Mouse (Mus musculus): ENCODE measurements around the gene Aloxe3. TPM values are rescaled to one million over a fixed set of nuclear protein-coding genes. Genes with fewer than 3 reads are reported as not detected.
"Not testable (repeated sequence)": the region's sequence is repeated elsewhere in the genome, so short reads cannot be mapped to it uniquely, and the experiment has no call there.

Gene Aloxe3
- polyA plus RNA-seq, 1 experiment from 2014 or later: 0.45 TPM

DNA sequence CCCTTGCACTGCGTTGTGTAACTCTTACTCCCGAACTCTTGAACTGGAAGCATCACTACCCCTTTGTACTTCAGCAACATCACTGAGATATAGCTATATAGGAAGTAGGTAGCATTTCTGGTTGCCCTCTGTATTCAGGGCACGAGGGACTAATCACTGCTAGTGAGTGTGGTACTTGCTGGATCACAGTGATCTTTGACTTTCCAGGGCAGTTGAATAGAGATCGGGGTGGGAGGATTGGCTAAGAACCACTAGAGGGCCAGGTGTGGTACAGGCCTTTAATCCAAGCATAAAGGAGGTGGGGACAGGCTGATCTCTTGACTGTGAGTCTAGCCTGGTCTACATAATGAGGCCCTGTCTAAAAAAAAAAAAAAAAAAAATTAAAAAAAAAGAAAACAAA, 32.8 kb upstream of the Aloxe3 start:
- no peak overlapping the region for H3K4me2 ChIP-seq (ENCODE audit: low read depth, low read length)
- no peak overlapping the region for H3K4me3 ChIP-seq (ENCODE audit: low read length)
- H3K27ac ChIP-seq (ENCODE audit: low read length): no peak overlapping the region
- 86% methylated on average over 4 of the region's 4 CpGs for WGBS
- H3K9ac ChIP-seq (ENCODE audit: low read depth, low read length): no peak overlapping the region
- no peaks in the 10 kb centered on the region for H3K27me3 ChIP-seq (replicated peaks; ENCODE audit: control insufficient read depth, insufficient read depth, low read length)
- ATAC-seq: no peak
- H3K9me3 ChIP-seq (ENCODE audit: control insufficient read depth, low read length): no peaks in the 10 kb centered on the region
- H3K36me3 ChIP-seq (ENCODE audit: control insufficient read depth, insufficient read depth, low read length): peaks cover 2% of the 10 kb centered on the region; the same call in 1 of the 2 replicates
- H3K4me1 ChIP-seq (ENCODE audit: control insufficient read depth, insufficient read depth, low read length): peaks cover 39% of the 10 kb centered on the region

DNA sequence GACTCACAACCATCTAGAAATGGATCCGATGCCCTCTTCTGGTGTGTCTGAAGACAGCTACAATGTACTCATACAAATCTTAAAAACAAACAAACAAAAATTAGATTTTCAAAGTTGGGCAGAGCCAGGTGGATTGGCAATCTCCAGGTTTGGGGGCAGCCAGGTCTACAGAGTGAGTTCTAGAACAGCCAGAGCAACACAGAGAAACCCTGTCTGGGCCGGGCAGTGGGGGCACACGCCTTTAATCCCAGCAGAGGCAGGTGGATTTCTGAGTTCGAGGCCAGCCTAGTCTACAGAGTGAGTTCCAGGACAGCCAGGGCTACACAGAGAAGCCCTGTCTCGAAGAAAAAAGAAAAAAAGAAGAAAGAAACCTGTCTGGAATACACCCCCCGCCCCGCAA, 31.8 kb upstream of the Aloxe3 start:
- not testable (repeated sequence) for H3K27ac ChIP-seq (ENCODE audit: low read length); ATAC-seq; H3K9me3 ChIP-seq (ENCODE audit: control insufficient read depth, low read length); H3K27me3 ChIP-seq (replicated peaks; ENCODE audit: control insufficient read depth, insufficient read depth, low read length); H3K36me3 ChIP-seq (ENCODE audit: control insufficient read depth, insufficient read depth, low read length); H3K4me3 ChIP-seq (ENCODE audit: low read length); H3K9ac ChIP-seq (ENCODE audit: low read depth, low read length); H3K4me2 ChIP-seq (ENCODE audit: low read depth, low read length)
- WGBS: 89% methylated on average over 7 of the region's 7 CpGs
- H3K4me1 ChIP-seq (ENCODE audit: control insufficient read depth, insufficient read depth, low read length): peaks cover 46% of the 10 kb centered on the region

DNA sequence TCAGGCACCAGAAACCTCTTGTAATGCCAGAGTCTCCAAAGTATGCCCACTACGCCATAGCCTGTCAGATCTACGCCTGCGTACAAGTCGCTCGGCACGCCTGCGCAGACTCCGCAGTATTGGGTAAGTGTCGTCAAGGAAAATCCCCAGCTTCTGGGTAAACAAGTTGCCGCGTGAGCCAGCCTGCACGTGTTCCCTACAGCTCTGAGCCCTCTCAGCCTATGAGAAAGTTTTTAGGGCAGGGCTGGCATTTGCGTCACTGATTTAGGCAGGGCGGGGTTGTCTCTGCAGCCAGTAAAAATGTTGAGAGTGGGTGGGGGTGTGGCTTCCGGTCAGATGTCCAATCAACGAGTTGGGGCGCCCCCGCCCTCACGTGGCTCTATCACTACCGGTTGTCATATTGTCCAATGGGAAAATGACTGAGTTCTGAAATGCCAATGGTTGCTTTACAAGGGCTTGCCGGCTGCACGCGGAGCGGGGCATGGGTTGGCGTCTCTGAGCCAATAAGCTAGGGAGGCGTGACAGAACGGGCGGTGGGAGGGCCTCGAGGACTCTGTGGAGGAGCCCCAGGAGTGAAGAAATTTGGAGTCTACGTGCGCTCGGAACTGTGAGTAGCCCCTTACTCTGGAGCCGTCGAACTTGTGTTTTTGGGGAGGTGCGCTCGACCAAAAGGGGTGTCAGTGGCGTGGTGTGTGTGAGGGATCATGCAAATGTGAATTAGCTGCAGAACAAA, 30.8 kb upstream of the Aloxe3 start, which contains the start of gene Per1:
Gene Per1, plus strand, starts transcription at position 521 of the 733 bp plus-strand sequence.
- H3K27ac ChIP-seq (ENCODE audit: low read length): peak within 1 kb of the TSS; percentile 99
- under 1% methylated on average over 37 of the region's 37 CpGs for WGBS
- H3K4me3 ChIP-seq (ENCODE audit: low read length): peak within 1 kb of the TSS; percentile 84
- peak within 1 kb of the TSS; percentile 89 for H3K9ac ChIP-seq (ENCODE audit: low read depth, low read length)
- peaks cover 47% of the 10 kb centered on the region for H3K4me1 ChIP-seq (ENCODE audit: control insufficient read depth, insufficient read depth, low read length)
- peak within 1 kb of the TSS; percentile 90 for H3K4me2 ChIP-seq (ENCODE audit: low read depth, low read length)
- ATAC-seq: peak; percentile 90
- H3K27me3 ChIP-seq (replicated peaks; ENCODE audit: control insufficient read depth, insufficient read depth, low read length): no peaks in the 10 kb centered on the region
- H3K9me3 ChIP-seq (ENCODE audit: control insufficient read depth, low read length): no peaks in the 10 kb centered on the region
- peaks cover 2% of the 10 kb centered on the region; the same call in 1 of the 2 replicates for H3K36me3 ChIP-seq (ENCODE audit: control insufficient read depth, insufficient read depth, low read length)

DNA sequence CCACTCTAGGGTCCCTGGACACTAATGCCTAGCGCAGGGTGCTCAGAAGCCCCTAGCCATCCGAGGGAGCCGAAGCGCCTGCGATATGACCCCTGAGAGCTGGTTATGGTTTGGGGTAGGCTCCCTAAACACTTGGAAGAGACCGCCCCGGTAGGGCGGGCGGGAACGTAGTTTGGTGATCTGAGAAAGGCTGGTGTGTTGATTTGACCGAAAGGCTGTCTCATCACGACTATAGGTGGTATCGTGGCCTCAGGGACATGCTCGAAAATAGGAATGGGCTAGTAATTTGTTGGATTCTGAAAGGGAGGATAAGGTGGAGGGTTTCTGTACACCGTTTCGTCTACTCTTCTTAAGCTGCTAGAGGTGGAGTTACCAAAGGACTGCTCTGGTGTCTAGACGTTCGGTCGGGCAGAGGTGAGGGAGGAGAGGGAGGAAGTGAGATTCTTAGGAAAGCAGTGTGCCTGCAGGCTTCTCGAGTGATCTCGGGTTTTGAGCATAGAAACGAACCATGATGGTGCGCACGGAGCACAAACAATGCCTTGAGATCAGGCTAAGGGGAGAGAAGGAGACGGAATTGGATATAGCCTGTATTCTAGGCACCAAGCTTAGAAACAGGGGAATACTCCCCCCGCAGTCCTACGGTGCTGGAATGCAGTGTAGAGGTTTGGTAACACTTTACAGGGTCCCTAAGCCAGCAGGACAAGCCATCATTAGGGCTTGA, 30.0 kb upstream of the Aloxe3 start:
- Histone ChIP-seq H3K9me3 (ENCODE audit: control insufficient read depth, low read length) (no peaks in the 10 kb centered on the region), H3K4me3 (ENCODE audit: low read length) (peak overlapping the region; percentile 84), H3K4me2 (ENCODE audit: low read depth, low read length) (peak overlapping the region; percentile 90), H3K27ac (ENCODE audit: low read length) (peak overlapping the region; percentile 99), H3K36me3 (ENCODE audit: control insufficient read depth, insufficient read depth, low read length) (peaks cover 2% of the 10 kb centered on the region; the same call in 1 of the 2 replicates), H3K4me1 (ENCODE audit: control insufficient read depth, insufficient read depth, low read length) (peaks cover 47% of the 10 kb centered on the region), H3K9ac (ENCODE audit: low read depth, low read length) (peak overlapping the region; percentile 89), H3K27me3 (replicated peaks; ENCODE audit: control insufficient read depth, insufficient read depth, low read length) (no peaks in the 10 kb centered on the region)
- 3% methylated on average over 27 of the region's 27 CpGs for WGBS
- ATAC-seq: no peak

DNA sequence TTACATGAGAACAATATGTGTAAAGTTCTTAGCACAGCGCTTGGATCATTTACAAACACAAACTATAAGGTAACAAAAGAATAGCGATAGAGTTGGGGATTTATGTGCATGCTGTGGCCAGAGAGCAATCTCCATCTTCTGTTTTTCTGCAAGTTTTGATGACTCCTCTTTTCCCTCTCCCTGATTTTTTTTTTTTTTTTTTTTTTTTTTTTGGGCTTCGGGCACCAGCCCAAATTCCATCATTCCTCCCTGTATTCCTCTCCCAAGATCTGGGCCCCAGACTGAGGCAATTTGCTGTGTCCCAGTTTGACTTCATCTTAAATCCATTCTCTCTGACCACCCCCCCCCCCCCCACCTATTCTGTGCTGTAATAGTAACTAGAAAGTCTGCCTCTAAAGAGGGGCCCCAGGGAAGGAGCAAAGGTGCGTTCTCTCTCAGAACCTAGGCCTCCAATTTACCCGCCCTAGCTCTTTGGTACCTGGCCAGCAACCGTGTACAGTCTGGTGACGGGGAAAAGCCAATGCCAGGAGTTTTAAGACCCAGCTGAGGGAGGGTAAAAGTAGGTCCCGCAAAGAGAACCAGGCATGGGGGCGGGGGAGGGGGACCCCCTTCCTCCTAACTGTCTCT, 29.2 kb upstream of the Aloxe3 start:
- peaks cover 2% of the 10 kb centered on the region for H3K36me3 ChIP-seq (ENCODE audit: control insufficient read depth, insufficient read depth, low read length)
- WGBS: 10% methylated on average over 9 of the region's 9 CpGs
- peak overlapping the region; percentile 90 for H3K4me2 ChIP-seq (ENCODE audit: low read depth, low read length)
- H3K9me3 ChIP-seq (ENCODE audit: control insufficient read depth, low read length): no peaks in the 10 kb centered on the region
- H3K4me3 ChIP-seq (ENCODE audit: low read length): peak overlapping the region; percentile 84
- ATAC-seq: peak; percentile 14
- no peaks in the 10 kb centered on the region for H3K27me3 ChIP-seq (replicated peaks; ENCODE audit: control insufficient read depth, insufficient read depth, low read length)
- H3K9ac ChIP-seq (ENCODE audit: low read depth, low read length): peak overlapping the region; percentile 89
- peaks cover 41% of the 10 kb centered on the region for H3K4me1 ChIP-seq (ENCODE audit: control insufficient read depth, insufficient read depth, low read length)
- peak overlapping the region; percentile 99 for H3K27ac ChIP-seq (ENCODE audit: low read length)

DNA sequence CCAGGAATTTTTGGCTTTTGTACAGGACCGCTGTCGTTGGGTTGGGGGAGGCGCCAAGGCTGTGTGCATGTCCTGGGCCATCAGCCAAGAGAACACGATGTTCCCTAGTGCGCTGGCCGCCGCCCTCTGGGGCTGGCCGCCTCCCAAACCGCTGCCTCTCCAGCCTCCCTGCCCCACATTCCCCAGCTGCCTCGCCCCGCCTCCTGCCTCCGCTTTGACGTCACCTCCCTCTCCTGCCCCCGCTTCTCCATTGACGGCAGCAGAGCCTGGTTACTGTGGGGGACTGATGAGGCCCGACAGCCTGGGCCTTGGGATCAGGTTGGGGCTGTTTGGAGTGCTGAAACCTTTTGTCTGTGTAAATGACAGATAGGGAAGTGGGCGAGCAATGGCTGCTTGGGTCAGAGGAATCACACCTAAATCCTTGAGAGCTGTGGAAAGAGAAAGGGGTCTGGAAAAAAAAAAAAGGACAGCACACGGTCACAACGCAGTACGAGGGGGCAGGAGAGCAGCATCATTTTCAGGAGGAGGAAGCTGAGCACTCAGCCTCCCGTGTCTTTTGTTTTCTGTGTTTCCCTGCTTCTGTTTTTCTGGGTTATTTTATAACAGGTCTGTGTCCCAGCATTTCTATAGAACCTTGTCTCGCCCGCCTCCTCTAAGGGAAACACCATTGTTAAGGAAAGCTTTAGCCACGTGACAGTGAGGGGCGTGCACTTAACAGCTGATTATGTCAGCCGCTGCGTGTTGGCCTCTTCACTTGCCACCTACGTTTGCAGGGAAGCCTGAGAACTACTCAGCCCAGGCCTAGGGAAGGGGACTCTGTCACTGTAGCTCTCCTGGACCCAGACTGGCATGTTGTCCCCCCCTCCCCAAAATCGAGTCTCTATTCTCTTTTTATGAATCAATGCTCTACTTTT, 28.5 kb upstream of the Aloxe3 start:
- H3K9ac ChIP-seq (ENCODE audit: low read depth, low read length): peak overlapping the region; percentile 89
- H3K4me3 ChIP-seq (ENCODE audit: low read length): peak overlapping the region; percentile 84
- WGBS: 3% methylated on average over 29 of the region's 29 CpGs
- H3K27me3 ChIP-seq (replicated peaks; ENCODE audit: control insufficient read depth, insufficient read depth, low read length): no peaks in the 10 kb centered on the region
- no peaks in the 10 kb centered on the region for H3K9me3 ChIP-seq (ENCODE audit: control insufficient read depth, low read length)
- peaks cover 36% of the 10 kb centered on the region for H3K4me1 ChIP-seq (ENCODE audit: control insufficient read depth, insufficient read depth, low read length)
- H3K36me3 ChIP-seq (ENCODE audit: control insufficient read depth, insufficient read depth, low read length): peaks cover 9% of the 10 kb centered on the region
- ATAC-seq: peak; percentile 63
- H3K27ac ChIP-seq (ENCODE audit: low read length): peak overlapping the region; percentile 99
- H3K4me2 ChIP-seq (ENCODE audit: low read depth, low read length): peak overlapping the region; percentile 90

DNA sequence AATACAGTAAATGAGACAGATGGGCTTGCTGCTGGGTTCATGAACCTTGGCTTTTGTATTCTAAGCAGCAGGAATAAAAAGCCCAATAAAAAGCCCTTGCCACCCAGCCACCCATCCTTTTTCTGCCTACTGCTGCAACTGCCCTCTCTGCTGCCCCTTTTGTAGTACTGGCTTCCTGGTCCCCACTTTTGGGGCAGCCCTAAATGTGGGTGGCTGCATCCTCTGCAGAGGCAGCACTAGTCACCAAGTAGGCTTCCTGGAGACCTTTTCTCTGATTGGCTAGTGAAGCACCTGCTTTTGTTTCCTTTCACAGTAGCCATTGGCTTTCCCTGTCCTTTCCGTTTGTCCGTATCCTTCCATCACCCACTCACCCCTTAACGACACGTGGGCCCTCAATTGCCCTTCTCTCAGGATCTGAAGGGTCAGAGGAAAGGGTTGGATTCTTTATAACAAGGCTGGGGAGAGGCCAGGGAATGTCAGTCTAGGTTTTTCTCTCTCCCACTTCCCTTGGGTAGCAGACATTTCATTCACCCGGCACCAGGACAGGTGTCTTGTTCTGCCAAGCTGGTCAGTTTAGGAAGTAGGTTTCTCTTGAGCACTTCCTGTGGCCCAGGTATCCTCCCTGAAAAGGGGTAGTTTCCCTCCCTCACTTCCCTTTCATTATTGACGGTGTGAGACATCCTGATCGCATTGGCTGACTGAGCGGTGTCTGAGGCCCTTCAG, 27.5 kb upstream of the Aloxe3 start:
- 22% methylated on average over 8 of the region's 8 CpGs for WGBS
- H3K9ac ChIP-seq (ENCODE audit: low read depth, low read length): peak overlapping the region; percentile 89
- no peak for ATAC-seq

DNA sequence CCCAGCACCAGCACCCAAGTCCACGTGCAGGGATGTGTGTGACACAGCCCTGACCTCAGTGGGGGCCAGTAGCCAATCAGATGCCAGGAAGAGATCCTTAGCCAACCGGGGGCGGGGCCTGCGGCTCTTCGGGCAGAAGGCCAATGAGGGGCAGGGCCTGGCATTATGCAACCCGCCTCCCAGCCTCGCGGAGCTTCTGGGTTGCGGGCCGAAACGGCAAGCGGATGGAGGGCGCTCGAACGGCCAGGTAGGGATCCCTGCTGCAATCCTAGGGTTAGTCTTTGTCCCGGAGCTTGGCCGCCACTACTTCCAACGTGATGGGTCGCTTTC, 27.0 kb upstream of the Aloxe3 start:
- ATAC-seq: peak; percentile 24
- under 1% methylated on average over 19 of the region's 19 CpGs for WGBS
- Histone ChIP-seq H3K9ac (ENCODE audit: low read depth, low read length) (peak overlapping the region; percentile 89), H3K4me3 (ENCODE audit: low read length) (peak overlapping the region; percentile 61), H3K9me3 (ENCODE audit: control insufficient read depth, low read length) (no peaks in the 10 kb centered on the region), H3K4me1 (ENCODE audit: control insufficient read depth, insufficient read depth, low read length) (peaks cover 33% of the 10 kb centered on the region), H3K36me3 (ENCODE audit: control insufficient read depth, insufficient read depth, low read length) (peaks cover 20% of the 10 kb centered on the region), H3K4me2 (ENCODE audit: low read depth, low read length) (peak overlapping the region; percentile 90), H3K27ac (ENCODE audit: low read length) (peak overlapping the region; percentile 99), H3K27me3 (replicated peaks; ENCODE audit: control insufficient read depth, insufficient read depth, low read length) (no peaks in the 10 kb centered on the region)

More for the DNA sequence above, 27.5 kb upstream of the Aloxe3 start:
- H3K27me3 ChIP-seq (replicated peaks; ENCODE audit: control insufficient read depth, insufficient read depth, low read length): no peaks in the 10 kb centered on the region
- H3K4me2 ChIP-seq (ENCODE audit: low read depth, low read length): peak overlapping the region; percentile 90
- peak overlapping the region; percentile 99 for H3K27ac ChIP-seq (ENCODE audit: low read length)
- H3K4me1 ChIP-seq (ENCODE audit: control insufficient read depth, insufficient read depth, low read length): peaks cover 33% of the 10 kb centered on the region
- H3K4me3 ChIP-seq (ENCODE audit: low read length): peak overlapping the region; percentile 84
- peaks cover 15% of the 10 kb centered on the region for H3K36me3 ChIP-seq (ENCODE audit: control insufficient read depth, insufficient read depth, low read length)
- no peaks in the 10 kb centered on the region for H3K9me3 ChIP-seq (ENCODE audit: control insufficient read depth, low read length)
